Mouse (Mus musculus) embryonic facial prominence, embryonic 13.5 days (tissue): Measurements from ENCODE around the gene Faf1. TPM values are rescaled to one million over a fixed set of nuclear protein-coding genes. Genes with fewer than 3 reads are reported as not detected.
"Not testable (repeated sequence)": the region's sequence is repeated elsewhere in the genome, so short reads cannot be mapped to it uniquely, and the experiment has no call there.

Experiments used
- ATAC-seq: fragments of 200-750 bp; cut with Nextera tagmentation; 2 replicates; pipeline ENCODE4 v1.8.0; 2017; ENCODE audit warnings: low read depth; ENCODE audit not compliant: insufficient number of reproducible peaks, insufficient read depth, low FRiP score, low TSS enrichment
- H3K27ac ChIP-seq: fragments of 300-500 bp; sonication (generic); 2 replicates; pipeline ENCODE4 v1.5.1; 2015; ENCODE audit warnings: moderate library complexity, mild to moderate bottlenecking, inconsistent platforms
- H3K27me3 ChIP-seq: fragments of 300-500 bp; sonication (generic); 2 replicates; pipeline ENCODE4 v1.6.1; 2015; ENCODE audit warnings: mild to moderate bottlenecking, inconsistent platforms
- H3K36me3 ChIP-seq: fragments of 300-500 bp; sonication (generic); 2 replicates; pipeline ENCODE4 v1.6.1; 2015; ENCODE audit warnings: mild to moderate bottlenecking, inconsistent platforms
- H3K4me1 ChIP-seq: fragments of 300-500 bp; sonication (generic); 2 replicates; pipeline ENCODE4 v1.6.1; 2015; ENCODE audit warnings: inconsistent platforms
- H3K4me2 ChIP-seq: fragments of 300-500 bp; sonication (generic); 2 replicates; pipeline ENCODE4 v1.6.1; 2015; ENCODE audit warnings: moderate library complexity, mild to moderate bottlenecking, inconsistent platforms
- H3K4me3 ChIP-seq: fragments of 300-500 bp; sonication (generic); 2 replicates; pipeline ENCODE4 v1.5.1; 2015; ENCODE audit warnings: mild to moderate bottlenecking, inconsistent platforms
- H3K9ac ChIP-seq: fragments of 300-500 bp; sonication (generic); 2 replicates; pipeline ENCODE4 v1.6.1; 2015; ENCODE audit warnings: mild to moderate bottlenecking, inconsistent platforms
- H3K9me3 ChIP-seq: fragments of 300-500 bp; sonication (generic); 2 replicates; pipeline ENCODE4 v1.6.1; 2016; ENCODE audit warnings: inconsistent platforms
- WGBS: fragments of 180-500 bp; shearing (Covaris S2); methylation state at CpG from one replicate; pipeline ENCODE4 v1.1.7; 2015; ENCODE audit warnings: mixed read lengths; 5-methylcytosine and 5-hydroxymethylcytosine counted together
- polyA plus RNA-seq: library from polyadenylated mRNA; unstranded; fragments of >200 nt; fragmentation: Nextera tagmentation; extraction: Ambion mirVana; gene quantifications from 2 replicates; pipeline ENCODE4 v1.2.1, GENCODE M21; 2015

The Faf1 gene
- polyA plus RNA-seq, 1 experiment from 2014 or later: 27.5 TPM

GRCm38 (mm10) chr4:109666461-109667269 lies 9.7 kb upstream of the Faf1 start, which contains the start of gene Cdkn2c:
Gene Cdkn2c (minus strand): TSS chr4:109667189.
- Histone ChIP-seq H3K4me3 (peak within 1 kb of the TSS; percentile 78), H3K36me3 (no peaks in the 10 kb centered on the region), H3K27me3 (peaks cover 27% of the 10 kb centered on the region), H3K9ac (peak within 1 kb of the TSS; percentile 91), H3K4me2 (peak within 1 kb of the TSS; percentile 98), H3K27ac (peak within 1 kb of the TSS; percentile 91), H3K4me1 (peaks cover 15% of the 10 kb centered on the region; the same call in 1 of the 2 replicates), H3K9me3 (no peaks in the 10 kb centered on the region)
- ATAC-seq: peak; percentile 95
- under 1% methylated on average over 64 of the region's 64 CpGs for WGBS

GRCm38 (mm10) chr4:109667518-109667917 lies 8.9 kb upstream of the Faf1 start:
- H3K4me1 ChIP-seq: peaks cover 15% of the 10 kb centered on the region; the same call in 1 of the 2 replicates
- H3K27ac ChIP-seq: peak overlapping the region; percentile 91; the same call in 1 of the 2 replicates
- peaks cover 21% of the 10 kb centered on the region for H3K27me3 ChIP-seq
- H3K36me3 ChIP-seq: no peaks in the 10 kb centered on the region
- peak overlapping the region; percentile 98 for H3K4me2 ChIP-seq
- peak overlapping the region; percentile 91; the same call in 1 of the 2 replicates for H3K9ac ChIP-seq
- WGBS: 20% methylated on average over 2 of the region's 2 CpGs
- no peaks in the 10 kb centered on the region for H3K9me3 ChIP-seq
- ATAC-seq: no peak
- H3K4me3 ChIP-seq: peak overlapping the region; percentile 78

DNA sequence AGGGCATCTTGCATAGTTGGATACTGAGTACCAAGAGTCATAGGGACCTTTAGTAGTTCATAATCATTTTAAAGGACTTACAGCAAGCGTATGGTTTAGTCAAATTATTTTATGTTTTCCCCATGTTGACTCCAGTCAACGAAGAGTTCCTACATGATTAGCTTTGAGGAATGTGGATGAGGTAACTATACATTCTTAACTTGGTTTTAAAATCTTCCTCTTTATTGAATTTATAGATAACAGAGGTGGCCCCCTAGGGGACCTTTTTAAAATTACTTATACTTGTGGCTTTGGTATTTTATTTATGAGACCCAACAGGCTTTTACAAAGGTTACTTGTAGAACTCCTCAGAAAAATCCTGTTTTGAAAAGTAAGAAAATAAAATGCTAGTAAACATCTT lies 6.2 kb upstream of the Faf1 start:
- H3K27ac ChIP-seq: no peak overlapping the region
- H3K4me1 ChIP-seq: peaks cover 6% of the 10 kb centered on the region; the same call in 1 of the 2 replicates
- peaks cover 4% of the 10 kb centered on the region; the same call in 1 of the 2 replicates for H3K27me3 ChIP-seq
- no peak overlapping the region for H3K4me3 ChIP-seq
- H3K36me3 ChIP-seq: no peaks in the 10 kb centered on the region
- H3K4me2 ChIP-seq: no peak overlapping the region
- ATAC-seq: no peak
- no peak overlapping the region for H3K9ac ChIP-seq
- WGBS: 69% methylated on average over 2 of the region's 2 CpGs
- H3K9me3 ChIP-seq: no peaks in the 10 kb centered on the region

- no peak for ATAC-seq
- Histone ChIP-seq H3K9me3 (no peaks in the 10 kb centered on the region), H3K27ac (no peak overlapping the region), H3K9ac (no peak overlapping the region), H3K36me3 (no peaks in the 10 kb centered on the region), H3K27me3 (no peaks in the 10 kb centered on the region), H3K4me1 (no peaks in the 10 kb centered on the region), H3K4me2 (no peak overlapping the region), H3K4me3 (no peak overlapping the region)
- 87% methylated on average over 1 of the region's 1 CpGs for WGBS
Measured at GRCm38 (mm10) chr4:109671941-109672340, 4.4 kb upstream of the Faf1 start.

- 79% methylated on average over 2 of the region's 2 CpGs for WGBS
- no peak for ATAC-seq
- no peak overlapping the region for H3K4me3 ChIP-seq
- H3K4me1 ChIP-seq: peaks cover 3% of the 10 kb centered on the region; the same call in 1 of the 2 replicates
- no peaks in the 10 kb centered on the region for H3K9me3 ChIP-seq
- no peak overlapping the region for H3K4me2 ChIP-seq
- no peak overlapping the region for H3K27ac ChIP-seq
- no peaks in the 10 kb centered on the region for H3K27me3 ChIP-seq
- no peak overlapping the region for H3K9ac ChIP-seq
- H3K36me3 ChIP-seq: no peaks in the 10 kb centered on the region
Measured at GRCm38 (mm10) chr4:109674097-109674496, 2.3 kb upstream of the Faf1 start.

- 2% methylated on average over 3 of the region's 3 CpGs for WGBS
- peak overlapping the region; percentile 75 for H3K4me2 ChIP-seq
- H3K9me3 ChIP-seq: no peaks in the 10 kb centered on the region
- no peak for ATAC-seq
- H3K36me3 ChIP-seq: no peaks in the 10 kb centered on the region
- no peaks in the 10 kb centered on the region for H3K27me3 ChIP-seq
- peak overlapping the region; percentile 93 for H3K27ac ChIP-seq
- H3K9ac ChIP-seq: peak overlapping the region; percentile 88
- H3K4me3 ChIP-seq: peak overlapping the region; percentile 89
- H3K4me1 ChIP-seq: peaks cover 3% of the 10 kb centered on the region; the same call in 1 of the 2 replicates
Measured at GRCm38 (mm10) chr4:109677221-109677620, 833 bp downstream of the Faf1 start.

GRCm38 (mm10) chr4:109683561-109683960 lies 7.2 kb downstream of the Faf1 start:
- no peak for ATAC-seq
- no peaks in the 10 kb centered on the region for H3K9me3 ChIP-seq
- H3K27me3 ChIP-seq: no peaks in the 10 kb centered on the region
- H3K4me2 ChIP-seq: no peak overlapping the region
- H3K36me3 ChIP-seq: peaks cover 5% of the 10 kb centered on the region; the same call in 1 of the 2 replicates
- no peak overlapping the region for H3K27ac ChIP-seq
- no peaks in the 10 kb centered on the region for H3K4me1 ChIP-seq
- H3K9ac ChIP-seq: no peak overlapping the region
- H3K4me3 ChIP-seq: no peak overlapping the region
- 56% methylated on average over 2 of the region's 2 CpGs for WGBS

GRCm38 (mm10) chr4:109692674-109693073 lies 16.3 kb downstream of the Faf1 start:
- Histone ChIP-seq H3K27ac (no peak overlapping the region), H3K27me3 (no peaks in the 10 kb centered on the region), H3K9ac (no peak overlapping the region), H3K4me3 (no peak overlapping the region), H3K9me3 (peaks cover 10% of the 10 kb centered on the region), H3K4me2 (no peak overlapping the region), H3K4me1 (no peaks in the 10 kb centered on the region), H3K36me3 (peaks cover 10% of the 10 kb centered on the region)
- ATAC-seq: no peak

GRCm38 (mm10) chr4:109700727-109701126 lies 24.3 kb downstream of the Faf1 start:
- H3K9me3 ChIP-seq, H3K27ac ChIP-seq, H3K27me3 ChIP-seq, H3K4me2 ChIP-seq, H3K9ac ChIP-seq, H3K4me3 ChIP-seq, H3K4me1 ChIP-seq, H3K36me3 ChIP-seq, ATAC-seq: not testable (repeated sequence)
- WGBS: 98% methylated on average over 3 of the region's 3 CpGs

- no peaks in the 10 kb centered on the region for H3K9me3 ChIP-seq
- H3K4me3 ChIP-seq: no peak overlapping the region
- H3K36me3 ChIP-seq: no peaks in the 10 kb centered on the region
- H3K9ac ChIP-seq: no peak overlapping the region
- no peaks in the 10 kb centered on the region for H3K4me1 ChIP-seq
- no peak overlapping the region for H3K27ac ChIP-seq
- H3K4me2 ChIP-seq: no peak overlapping the region
- ATAC-seq: no peak
- H3K27me3 ChIP-seq: no peaks in the 10 kb centered on the region
Measured at GRCm38 (mm10) chr4:109703568-109703967, 27.2 kb downstream of the Faf1 start.

GRCm38 (mm10) chr4:109705349-109705748 lies 29.0 kb downstream of the Faf1 start:
- Histone ChIP-seq H3K4me1 (no peaks in the 10 kb centered on the region), H3K9me3 (no peaks in the 10 kb centered on the region), H3K36me3 (no peaks in the 10 kb centered on the region), H3K9ac (no peak overlapping the region), H3K27ac (no peak overlapping the region), H3K27me3 (no peaks in the 10 kb centered on the region), H3K4me3 (no peak overlapping the region), H3K4me2 (no peak overlapping the region)
- WGBS: 91% methylated on average over 2 of the region's 2 CpGs
- no peak for ATAC-seq

GRCm38 (mm10) chr4:109719281-109719680 lies 42.9 kb downstream of the Faf1 start:
- no peak overlapping the region for H3K4me3 ChIP-seq
- no peak overlapping the region for H3K27ac ChIP-seq
- H3K9ac ChIP-seq: no peak overlapping the region
- H3K27me3 ChIP-seq: no peaks in the 10 kb centered on the region
- H3K4me1 ChIP-seq: no peaks in the 10 kb centered on the region
- H3K9me3 ChIP-seq: no peaks in the 10 kb centered on the region
- H3K4me2 ChIP-seq: no peak overlapping the region
- ATAC-seq: no peak
- H3K36me3 ChIP-seq: no peaks in the 10 kb centered on the region
- 97% methylated on average over 5 of the region's 5 CpGs for WGBS
